Mouse (Mus musculus) myocyte (in vitro differentiated cells): ENCODE results near the gene Ercc1.

Experiments used
- CEBPB ChIP-seq: IDR thresholded peaks from 2 replicates; pipeline ENCODE4 v1.6.1; 2011; ENCODE audit warnings: mild to moderate bottlenecking, moderate library complexity; ENCODE audit not compliant: poor library complexity, insufficient read depth, severe bottlenecking
- MYOG ChIP-seq, 3 experiments: IDR thresholded peaks; one replicate each; pipeline ENCODE4 v1.6.1; 2011; ENCODE audit warnings: control low read depth in 2 of 3, low read depth in 2 of 3, mild to moderate bottlenecking in 2 of 3; ENCODE audit not compliant: insufficient read length in 2 of 3, control insufficient read depth in 1 of 3, insufficient read depth in 1 of 3
- POLR2A ChIP-seq: IDR thresholded peaks from one replicate; pipeline ENCODE4 v1.6.1; 2011; ENCODE audit warnings: low read depth, mild to moderate bottlenecking, control low read depth, moderate library complexity; ENCODE audit not compliant: insufficient read length

DNA sequence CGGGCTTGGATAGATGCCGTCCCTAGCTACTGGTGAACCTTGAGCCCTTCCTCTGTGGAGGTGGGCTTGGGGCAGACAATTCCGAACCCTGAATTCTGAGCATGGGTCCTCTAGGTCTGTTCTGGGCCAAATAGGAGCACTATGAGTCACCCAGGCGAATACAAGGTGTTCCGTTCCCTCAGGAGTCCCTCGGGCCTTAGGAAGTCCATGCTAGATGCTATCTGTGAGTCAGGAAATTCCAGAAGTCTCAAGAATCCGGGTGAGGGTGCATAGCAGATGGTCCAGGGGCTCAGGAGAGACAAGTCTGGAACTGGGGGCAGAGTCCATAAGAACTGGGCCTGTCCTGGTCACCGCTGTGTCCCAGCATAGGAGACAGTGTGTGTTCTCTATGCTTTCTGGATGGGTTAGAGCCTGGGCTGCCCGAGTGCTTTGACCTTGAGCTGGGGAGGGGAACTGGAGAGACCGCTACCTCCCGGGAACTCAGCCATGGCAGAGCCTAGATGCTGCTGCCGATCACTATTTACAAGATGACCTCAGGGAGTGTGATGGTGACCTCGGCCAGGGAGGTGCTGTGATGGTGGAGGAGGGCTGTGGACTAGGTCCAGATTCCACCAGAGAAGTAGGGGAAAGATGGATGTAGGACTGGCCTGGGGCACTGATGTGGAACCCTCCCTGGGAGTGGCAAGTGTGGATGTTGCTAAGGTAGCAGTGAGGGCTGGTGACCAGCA is 4.8 kb downstream of the Ercc1 start:
- TF ChIP-seq POLR2A: no peak
- TF ChIP-seq MYOG (IDR thresholded peaks at IDR 0.05; ENCODE audit: control insufficient read depth in 1 of 3, insufficient read depth in 1 of 3, insufficient read length in 2 of 3, low read depth in 2 of 3): no peak
- no peak for TF ChIP-seq CEBPB
